Mouse (Mus musculus) kidney, embryonic 14.5 days (tissue): Measurements from ENCODE around the gene Gm42957. TPM values are rescaled to one million over a fixed set of nuclear protein-coding genes. Genes with fewer than 3 reads are reported as not detected.

Source experiments
- ATAC-seq: fragments of 200-750 bp; cut with Nextera tagmentation; 2 replicates; pipeline ENCODE4 v1.8.0; 2017; ENCODE audit warnings: moderate number of reproducible peaks, mild to moderate bottlenecking, moderate TSS enrichment, moderate library complexity; ENCODE audit not compliant: low FRiP score, low TSS enrichment
- H3K27ac ChIP-seq: fragments of 300-500 bp; sonication (generic); 2 replicates; pipeline ENCODE4 v1.5.1; 2014; ENCODE audit warnings: low read depth, mild to moderate bottlenecking, low read length, moderate library complexity, mixed read lengths
- H3K27me3 ChIP-seq: fragments of 300-500 bp; sonication (generic); 2 replicates; pipeline ENCODE4 v1.6.1; 2014; ENCODE audit warnings: mild to moderate bottlenecking, low read length; ENCODE audit not compliant: control insufficient read depth, insufficient read depth
- H3K36me3 ChIP-seq: fragments of 300-500 bp; sonication (generic); 2 replicates; pipeline ENCODE4 v1.6.1; 2014; ENCODE audit warnings: low read length, mixed read lengths; ENCODE audit not compliant: control insufficient read depth, insufficient read depth
- H3K4me1 ChIP-seq: fragments of 300-500 bp; sonication (generic); 2 replicates; pipeline ENCODE4 v1.6.1; 2014; ENCODE audit warnings: low read length, mixed read lengths; ENCODE audit not compliant: control insufficient read depth, insufficient read depth
- H3K4me2 ChIP-seq: fragments of 300-500 bp; sonication (generic); replicated peaks from 2 replicates; pipeline ENCODE4 v1.6.1; 2014; ENCODE audit warnings: low read depth, mild to moderate bottlenecking, low read length
- H3K4me3 ChIP-seq: fragments of 300-500 bp; sonication (generic); 2 replicates; pipeline ENCODE4 v1.5.1; 2014; ENCODE audit warnings: mild to moderate bottlenecking, low read length
- H3K9ac ChIP-seq: fragments of 300-500 bp; sonication (generic); 2 replicates; pipeline ENCODE4 v1.6.1; 2014; ENCODE audit warnings: low read depth, mild to moderate bottlenecking, low read length, moderate library complexity
- H3K9me3 ChIP-seq: fragments of 300-500 bp; sonication (generic); 2 replicates; pipeline ENCODE4 v1.6.1; 2016; ENCODE audit warnings: low read length; ENCODE audit not compliant: control insufficient read depth
- WGBS: fragments of 180-500 bp; shearing (Covaris S2); extraction: QIAGEN DNeasy Blood & Tissue Kit; methylation state at CpG from one replicate; pipeline ENCODE4 v1.1.7; 2014; 5-methylcytosine and 5-hydroxymethylcytosine counted together
- polyA plus RNA-seq: library from polyadenylated mRNA; unstranded; fragments of >200 nt; fragmentation: Nextera tagmentation; extraction: Ambion mirVana; gene quantifications from 2 replicates; pipeline ENCODE4 v1.2.1, GENCODE M21; 2014

The Gm42957 gene
- polyA plus RNA-seq, 1 experiment from 2014 or later = not detected

DNA sequence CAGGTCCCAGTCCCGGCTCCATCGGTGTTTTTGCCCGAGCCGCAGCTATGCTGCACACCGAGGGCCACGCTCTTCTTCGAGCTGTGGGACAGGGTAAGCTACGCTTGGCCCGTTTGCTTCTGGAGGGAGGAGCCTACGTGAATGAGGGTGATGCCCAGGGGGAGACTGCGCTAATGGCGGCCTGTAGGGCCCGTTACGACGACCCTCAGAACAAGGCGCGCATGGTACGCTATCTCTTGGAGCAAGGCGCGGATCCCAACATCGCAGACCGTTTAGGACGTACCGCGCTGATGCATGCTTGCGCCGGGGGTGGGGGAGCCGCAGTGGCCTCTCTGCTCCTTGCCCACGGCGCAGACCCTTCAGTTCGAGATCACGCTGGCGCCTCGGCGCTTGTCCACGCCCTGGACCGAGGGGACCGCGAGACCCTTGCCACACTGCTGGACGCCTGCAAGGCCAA is 37.8 kb upstream of the Gm42957 start:
- no peak for ATAC-seq
- no peaks in the 10 kb centered on the region for H3K9me3 ChIP-seq
- H3K4me1 ChIP-seq = peaks cover 32% of the 10 kb centered on the region
- peak overlapping the region; percentile 47 for H3K4me3 ChIP-seq
- H3K27me3 ChIP-seq = peaks cover 32% of the 10 kb centered on the region
- H3K9ac ChIP-seq = peak overlapping the region; percentile 62
- WGBS = 1% methylated on average over 38 of the region's 40 CpGs
- peak overlapping the region; percentile 55; the same call in 1 of the 2 replicates for H3K27ac ChIP-seq
- H3K36me3 ChIP-seq = no peaks in the 10 kb centered on the region
- peak overlapping the region; percentile 96 for H3K4me2 ChIP-seq

GRCm38 (mm10) chr3:96598156-96599068 is 36.9 kb upstream of the Gm42957 start:
- Histone ChIP-seq H3K27ac (peak overlapping the region; percentile 55; the same call in 1 of the 2 replicates), H3K4me2 (peak overlapping the region; percentile 96), H3K36me3 (no peaks in the 10 kb centered on the region), H3K27me3 (peaks cover 32% of the 10 kb centered on the region), H3K4me3 (peak overlapping the region; percentile 47), H3K9ac (peak overlapping the region; percentile 62), H3K4me1 (peaks cover 37% of the 10 kb centered on the region), H3K9me3 (no peaks in the 10 kb centered on the region)
- WGBS = 2% methylated on average over 54 of the region's 54 CpGs
- peak; percentile 8; the same call in 1 of the 2 replicates for ATAC-seq

- ATAC-seq = no peak
- H3K36me3 ChIP-seq = no peaks in the 10 kb centered on the region
- peak overlapping the region; percentile 62; the same call in 1 of the 2 replicates for H3K9ac ChIP-seq
- no peak overlapping the region; the same call in 1 of the 2 replicates for H3K4me3 ChIP-seq
- H3K4me1 ChIP-seq = peaks cover 37% of the 10 kb centered on the region
- H3K9me3 ChIP-seq = no peaks in the 10 kb centered on the region
- no peak overlapping the region for H3K27ac ChIP-seq
- H3K4me2 ChIP-seq = peak overlapping the region; percentile 96
- 57% methylated on average over 8 of the region's 8 CpGs for WGBS
- peaks cover 32% of the 10 kb centered on the region for H3K27me3 ChIP-seq
Measured at GRCm38 (mm10) chr3:96599069-96599393, 36.2 kb upstream of the Gm42957 start.

- Histone ChIP-seq H3K27ac (no peak overlapping the region), H3K36me3 (no peaks in the 10 kb centered on the region), H3K4me2 (no peak overlapping the region), H3K9ac (no peak overlapping the region), H3K4me3 (no peak overlapping the region), H3K9me3 (no peaks in the 10 kb centered on the region), H3K4me1 (peaks cover 37% of the 10 kb centered on the region), H3K27me3 (peaks cover 32% of the 10 kb centered on the region)
- no peak for ATAC-seq
- 79% methylated on average over 3 of the region's 3 CpGs for WGBS
Measured at GRCm38 (mm10) chr3:96599411-96599810, 35.9 kb upstream of the Gm42957 start.

DNA sequence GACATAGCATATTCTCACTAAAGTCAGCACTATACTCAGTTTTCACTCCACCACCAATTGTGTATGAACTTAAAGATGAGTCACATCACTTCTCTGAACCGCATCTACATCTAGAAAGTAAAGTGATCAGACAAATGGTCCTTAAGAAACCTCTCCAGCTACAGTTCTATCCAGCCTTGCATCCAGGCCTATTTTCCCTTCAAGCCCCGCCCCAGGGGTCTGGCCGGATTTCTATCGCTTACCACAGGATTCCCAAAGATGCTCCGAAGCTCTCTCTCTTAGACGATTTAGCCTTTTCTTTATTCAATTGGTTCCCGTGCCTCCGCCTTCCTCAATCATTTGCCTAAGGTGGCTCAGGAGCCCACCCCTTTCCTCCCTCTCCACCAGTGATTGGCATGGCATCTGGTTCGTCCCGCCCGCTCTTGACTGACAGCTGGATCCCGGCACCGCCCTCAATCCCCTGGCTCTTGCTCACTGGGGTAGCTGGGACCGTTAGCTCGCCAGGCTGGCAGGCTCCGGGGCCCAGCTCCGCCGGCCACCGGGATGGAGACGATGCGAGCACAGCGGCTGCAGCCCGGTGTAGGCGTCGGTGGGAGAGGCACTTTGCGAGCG is 34.5 kb upstream of the Gm42957 start, which contains the start of gene Lix1l:
Gene Lix1l, plus strand, starts transcription at position 511 of the 612 bp plus-strand sequence.
- Histone ChIP-seq H3K9me3 (no peaks in the 10 kb centered on the region), H3K36me3 (no peaks in the 10 kb centered on the region), H3K4me1 (peaks cover 35% of the 10 kb centered on the region), H3K9ac (peak within 1 kb of the TSS; percentile 81), H3K27me3 (peaks cover 28% of the 10 kb centered on the region), H3K27ac (peak within 1 kb of the TSS; percentile 88; the same call in 1 of the 2 replicates), H3K4me3 (peak within 1 kb of the TSS; percentile 65), H3K4me2 (peak within 1 kb of the TSS; percentile 86)
- under 1% methylated on average over 27 of the region's 27 CpGs for WGBS
- ATAC-seq = peak; percentile 95

GRCm38 (mm10) chr3:96601251-96601787 is 34.0 kb upstream of the Gm42957 start:
- Histone ChIP-seq H3K36me3 (no peaks in the 10 kb centered on the region), H3K27ac (peak overlapping the region; percentile 88; the same call in 1 of the 2 replicates), H3K4me2 (peak overlapping the region; percentile 86), H3K4me1 (peaks cover 30% of the 10 kb centered on the region), H3K4me3 (peak overlapping the region; percentile 65), H3K27me3 (peaks cover 24% of the 10 kb centered on the region), H3K9ac (peak overlapping the region; percentile 81), H3K9me3 (no peaks in the 10 kb centered on the region)
- peak; percentile 70 for ATAC-seq
- WGBS = under 1% methylated on average over 17 of the region's 40 CpGs

DNA sequence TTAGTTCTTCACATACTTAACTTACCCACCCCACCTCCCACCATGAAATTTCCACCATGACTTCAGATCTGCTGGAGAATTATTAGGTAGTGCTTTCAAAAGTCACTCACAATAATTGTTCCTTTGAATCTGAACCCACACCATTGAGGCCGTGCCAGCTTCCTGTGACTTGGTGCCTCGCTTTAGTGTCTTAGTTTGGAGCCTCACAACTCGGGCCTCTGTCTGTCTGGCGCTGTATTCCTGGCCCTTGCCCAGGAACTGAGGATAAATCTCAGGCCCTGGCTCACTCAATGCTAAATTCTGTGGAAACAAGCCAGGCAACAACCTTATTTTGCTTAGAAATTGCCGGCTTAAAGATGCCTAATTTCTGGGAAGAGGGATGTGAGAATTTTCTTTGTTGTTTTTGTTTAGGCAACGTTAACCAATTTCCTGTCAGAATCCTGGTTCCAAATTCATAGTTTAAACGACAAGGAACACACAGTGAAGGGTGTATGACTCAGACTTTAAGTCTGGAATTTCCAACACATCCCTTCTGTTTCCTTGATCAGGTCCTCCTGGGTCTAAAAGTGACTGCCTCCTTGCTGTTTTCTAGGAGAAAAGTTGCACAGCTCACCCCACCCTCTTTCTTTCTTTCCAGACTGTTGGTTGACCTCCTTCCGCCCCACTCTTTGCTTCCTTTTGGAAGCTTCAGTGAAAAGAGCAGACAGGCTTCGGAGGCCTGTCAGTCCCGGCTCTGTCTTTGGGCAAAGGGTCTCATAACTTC is 33.2 kb upstream of the Gm42957 start:
- H3K4me3 ChIP-seq = peak overlapping the region; percentile 65
- H3K27ac ChIP-seq = peak overlapping the region; percentile 88; the same call in 1 of the 2 replicates
- no peaks in the 10 kb centered on the region for H3K36me3 ChIP-seq
- H3K4me1 ChIP-seq = peaks cover 22% of the 10 kb centered on the region
- no peaks in the 10 kb centered on the region for H3K9me3 ChIP-seq
- 24% methylated on average over 10 of the region's 10 CpGs for WGBS
- H3K4me2 ChIP-seq = peak overlapping the region; percentile 86
- peaks cover 17% of the 10 kb centered on the region for H3K27me3 ChIP-seq
- no peak for ATAC-seq
- H3K9ac ChIP-seq = peak overlapping the region; percentile 81

DNA sequence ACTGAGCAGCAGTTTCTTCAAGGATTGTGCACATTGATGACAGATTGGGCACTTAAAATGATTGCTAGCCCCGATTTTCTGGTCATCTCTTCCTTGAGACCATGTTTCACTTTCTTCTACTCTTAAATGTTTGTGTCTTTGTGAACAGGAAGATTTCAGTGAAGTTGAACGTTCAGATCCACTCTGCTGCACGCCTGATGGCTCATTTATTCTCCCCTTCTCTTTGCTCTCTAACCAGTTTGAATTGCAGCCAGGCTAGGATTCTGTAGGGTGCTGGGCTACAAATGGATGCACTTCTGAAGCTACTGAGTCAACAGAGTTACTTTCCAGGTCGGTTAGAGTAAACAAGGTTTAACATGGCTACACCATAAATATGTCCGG is 32.6 kb upstream of the Gm42957 start:
- Histone ChIP-seq H3K4me3 (peak overlapping the region; percentile 65), H3K36me3 (no peaks in the 10 kb centered on the region), H3K4me2 (peak overlapping the region; percentile 86), H3K9ac (peak overlapping the region; percentile 81; the same call in 1 of the 2 replicates), H3K27me3 (peaks cover 13% of the 10 kb centered on the region), H3K4me1 (peaks cover 16% of the 10 kb centered on the region), H3K9me3 (no peaks in the 10 kb centered on the region), H3K27ac (peak overlapping the region; percentile 88; the same call in 1 of the 2 replicates)
- ATAC-seq = no peak
- WGBS = 14% methylated on average over 5 of the region's 5 CpGs
